Mouse (Mus musculus): ENCODE measurements at regions not wholly inside any gene's neighbourhood (a gene's known extent, or its start where the extent isn't known, plus 50 kb on each side); places are given as distances from the start of the nearest gene placed in this dataset.
A peak's percentile ranks its signal among the peaks of the same experiment; 100 is the strongest.

- ATAC-seq (ENCODE audit: low FRiP score, low read depth) (no peak), DNase-seq (ENCODE audit: low spot score) (no peak)
- H3K9ac ChIP-seq (ENCODE audit: low read depth, low read length, severe bottlenecking) = no peak overlapping the region
- H3K36me3 ChIP-seq (ENCODE audit: control insufficient read depth, insufficient read depth, low read length) = no peaks in the 10 kb centered on the region
- H3K9me3 ChIP-seq (ENCODE audit: control insufficient read depth, low read length) = no peaks in the 10 kb centered on the region
- WGBS = 89% methylated on average over 3 of the region's 3 CpGs
- no peak overlapping the region for H3K27ac ChIP-seq (replicated peaks; ENCODE audit: low read depth, low read length)
- no peak for TF ChIP-seq POLR2A (IDR thresholded peaks at IDR 0.05; ENCODE audit: borderline replicate concordance, extremely low read depth, insufficient read depth, insufficient read length)
- peaks cover 18% of the 10 kb centered on the region for H3K4me1 ChIP-seq (ENCODE audit: control insufficient read depth, insufficient read depth, low read length)
- no peak overlapping the region for H3K4me2 ChIP-seq (replicated peaks; ENCODE audit: low read depth, low read length, severe bottlenecking)
- no peaks in the 10 kb centered on the region for H3K27me3 ChIP-seq (ENCODE audit: control insufficient read depth, insufficient read depth, low read length)
- no peak overlapping the region for H3K4me3 ChIP-seq (replicated peaks; ENCODE audit: low read length)
Observed at GRCm38 (mm10) chr1:61154216-61154615, 176.5 kb downstream of the Icos start.

GRCm38 (mm10) chr1:61157271-61157670 lies 179.5 kb downstream of the Icos start:
- no peak overlapping the region for H3K4me2 ChIP-seq (replicated peaks; ENCODE audit: low read depth, low read length, severe bottlenecking)
- no peaks in the 10 kb centered on the region for H3K27me3 ChIP-seq (ENCODE audit: control insufficient read depth, insufficient read depth, low read length)
- WGBS = 41% methylated on average over 4 of the region's 4 CpGs
- no peak overlapping the region for H3K27ac ChIP-seq (replicated peaks; ENCODE audit: low read depth, low read length)
- peaks cover 3% of the 10 kb centered on the region; the same call in 1 of the 2 replicates for H3K4me1 ChIP-seq (ENCODE audit: control insufficient read depth, insufficient read depth, low read length)
- H3K36me3 ChIP-seq (ENCODE audit: control insufficient read depth, insufficient read depth, low read length) = no peaks in the 10 kb centered on the region
- peak; percentile 63 for ATAC-seq (ENCODE audit: low FRiP score, low read depth)
- no peak overlapping the region for H3K4me3 ChIP-seq (replicated peaks; ENCODE audit: low read length)
- no peak for DNase-seq (ENCODE audit: low spot score)
- H3K9me3 ChIP-seq (ENCODE audit: control insufficient read depth, low read length) = no peaks in the 10 kb centered on the region
- H3K9ac ChIP-seq (ENCODE audit: low read depth, low read length, severe bottlenecking) = no peak overlapping the region
- TF ChIP-seq POLR2A (IDR thresholded peaks at IDR 0.05; ENCODE audit: borderline replicate concordance, extremely low read depth, insufficient read depth, insufficient read length) = no peak

- ATAC-seq (ENCODE audit: low FRiP score, low read depth) (no peak), DNase-seq (ENCODE audit: low spot score) (no peak)
- no peak for TF ChIP-seq POLR2A (IDR thresholded peaks at IDR 0.05; ENCODE audit: borderline replicate concordance, extremely low read depth, insufficient read depth, insufficient read length)
- no peaks in the 10 kb centered on the region for H3K36me3 ChIP-seq (ENCODE audit: control insufficient read depth, insufficient read depth, low read length)
- no peak overlapping the region for H3K27ac ChIP-seq (replicated peaks; ENCODE audit: low read depth, low read length)
- 77% methylated on average over 3 of the region's 3 CpGs for WGBS
- H3K4me2 ChIP-seq (replicated peaks; ENCODE audit: low read depth, low read length, severe bottlenecking) = no peak overlapping the region
- H3K4me3 ChIP-seq (replicated peaks; ENCODE audit: low read length) = no peak overlapping the region
- H3K9ac ChIP-seq (ENCODE audit: low read depth, low read length, severe bottlenecking) = no peak overlapping the region
- no peaks in the 10 kb centered on the region for H3K27me3 ChIP-seq (ENCODE audit: control insufficient read depth, insufficient read depth, low read length)
- no peaks in the 10 kb centered on the region for H3K9me3 ChIP-seq (ENCODE audit: control insufficient read depth, low read length)
- H3K4me1 ChIP-seq (ENCODE audit: control insufficient read depth, insufficient read depth, low read length) = peaks cover 3% of the 10 kb centered on the region; the same call in 1 of the 2 replicates
Observed at GRCm38 (mm10) chr1:61160505-61160904, 182.8 kb downstream of the Icos start.

GRCm38 (mm10) chr1:61164271-61164670 lies 186.5 kb downstream of the Icos start:
- Histone ChIP-seq H3K36me3 (ENCODE audit: control insufficient read depth, insufficient read depth, low read length) (no peaks in the 10 kb centered on the region), H3K4me2 (replicated peaks; ENCODE audit: low read depth, low read length, severe bottlenecking) (no peak overlapping the region), H3K4me3 (replicated peaks; ENCODE audit: low read length) (no peak overlapping the region), H3K27me3 (ENCODE audit: control insufficient read depth, insufficient read depth, low read length) (no peaks in the 10 kb centered on the region), H3K9me3 (ENCODE audit: control insufficient read depth, low read length) (no peaks in the 10 kb centered on the region), H3K9ac (ENCODE audit: low read depth, low read length, severe bottlenecking) (no peak overlapping the region), H3K4me1 (ENCODE audit: control insufficient read depth, insufficient read depth, low read length) (no peaks in the 10 kb centered on the region), H3K27ac (replicated peaks; ENCODE audit: low read depth, low read length) (no peak overlapping the region)
- DNase-seq (ENCODE audit: low spot score) (no peak), ATAC-seq (ENCODE audit: low FRiP score, low read depth) (no peak)
- no peak for TF ChIP-seq POLR2A (IDR thresholded peaks at IDR 0.05; ENCODE audit: borderline replicate concordance, extremely low read depth, insufficient read depth, insufficient read length)
- 93% methylated on average over 2 of the region's 2 CpGs for WGBS

- DNase-seq (ENCODE audit: low spot score) (no peak), ATAC-seq (ENCODE audit: low FRiP score, low read depth) (no peak)
- no peaks in the 10 kb centered on the region for H3K27me3 ChIP-seq (ENCODE audit: control insufficient read depth, insufficient read depth, low read length)
- no peak overlapping the region for H3K27ac ChIP-seq (replicated peaks; ENCODE audit: low read depth, low read length)
- no peak overlapping the region for H3K9ac ChIP-seq (ENCODE audit: low read depth, low read length, severe bottlenecking)
- H3K4me1 ChIP-seq (ENCODE audit: control insufficient read depth, insufficient read depth, low read length) = no peaks in the 10 kb centered on the region
- no peaks in the 10 kb centered on the region for H3K9me3 ChIP-seq (ENCODE audit: control insufficient read depth, low read length)
- WGBS = 78% methylated on average over 6 of the region's 6 CpGs
- H3K36me3 ChIP-seq (ENCODE audit: control insufficient read depth, insufficient read depth, low read length) = no peaks in the 10 kb centered on the region
- H3K4me2 ChIP-seq (replicated peaks; ENCODE audit: low read depth, low read length, severe bottlenecking) = no peak overlapping the region
- no peak for TF ChIP-seq POLR2A (IDR thresholded peaks at IDR 0.05; ENCODE audit: borderline replicate concordance, extremely low read depth, insufficient read depth, insufficient read length)
- H3K4me3 ChIP-seq (replicated peaks; ENCODE audit: low read length) = no peak overlapping the region
Observed at GRCm38 (mm10) chr1:61171941-61172340, 194.2 kb downstream of the Icos start.

GRCm38 (mm10) chr1:61172946-61173345 lies 195.2 kb downstream of the Icos start:
- Histone ChIP-seq H3K4me2 (replicated peaks; ENCODE audit: low read depth, low read length, severe bottlenecking) (no peak overlapping the region), H3K9ac (ENCODE audit: low read depth, low read length, severe bottlenecking) (no peak overlapping the region), H3K27me3 (ENCODE audit: control insufficient read depth, insufficient read depth, low read length) (no peaks in the 10 kb centered on the region), H3K4me3 (replicated peaks; ENCODE audit: low read length) (no peak overlapping the region), H3K4me1 (ENCODE audit: control insufficient read depth, insufficient read depth, low read length) (no peaks in the 10 kb centered on the region), H3K27ac (replicated peaks; ENCODE audit: low read depth, low read length) (no peak overlapping the region), H3K36me3 (ENCODE audit: control insufficient read depth, insufficient read depth, low read length) (no peaks in the 10 kb centered on the region), H3K9me3 (ENCODE audit: control insufficient read depth, low read length) (no peaks in the 10 kb centered on the region)
- ATAC-seq (ENCODE audit: low FRiP score, low read depth) = no peak
- 64% methylated on average over 6 of the region's 6 CpGs for WGBS
- TF ChIP-seq POLR2A (IDR thresholded peaks at IDR 0.05; ENCODE audit: borderline replicate concordance, extremely low read depth, insufficient read depth, insufficient read length) = no peak
- DNase-seq (ENCODE audit: low spot score) = no peak
